Mouse (Mus musculus) adrenal gland, postnatal 14 days (tissue): ENCODE results near the gene Map3k7cl. TPM values are rescaled to one million over a fixed set of nuclear protein-coding genes. Genes with fewer than 3 reads are reported as not detected.

Experiments used
- DNase-seq: peaks from one replicate; pipeline ENCODE4 v3.0.0; 2021; ENCODE audit warnings: mixed read lengths
- total RNA-seq: library from RNA; stranded (reverse); gene quantifications from 2 replicates; pipeline ENCODE4 v1.2.3, GENCODE M21; 2021

Map3k7cl gene
- total RNA-seq, 1 experiment from 2014 or later: 1.2 TPM

DNA sequence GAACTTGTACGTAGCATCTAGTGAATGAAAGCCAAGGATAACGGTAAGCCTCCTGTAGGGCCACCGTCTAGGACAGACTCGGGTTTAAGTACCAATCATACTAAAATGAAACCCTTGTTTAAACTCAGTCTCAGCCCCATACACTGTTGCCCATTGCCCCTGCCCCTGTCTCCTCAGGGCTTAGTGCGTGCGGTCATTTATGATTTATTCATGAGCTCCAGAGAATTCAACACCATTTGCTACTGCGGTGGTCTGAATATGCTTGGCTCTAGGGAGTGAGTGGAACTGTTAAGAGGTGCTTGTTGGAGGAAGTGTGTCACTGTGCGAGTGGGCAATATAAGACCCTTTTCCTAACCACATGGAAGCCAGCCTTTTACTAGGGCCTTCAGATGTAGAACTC, 34.7 kb downstream of the Map3k7cl start:
- no peak for DNase-seq

DNA sequence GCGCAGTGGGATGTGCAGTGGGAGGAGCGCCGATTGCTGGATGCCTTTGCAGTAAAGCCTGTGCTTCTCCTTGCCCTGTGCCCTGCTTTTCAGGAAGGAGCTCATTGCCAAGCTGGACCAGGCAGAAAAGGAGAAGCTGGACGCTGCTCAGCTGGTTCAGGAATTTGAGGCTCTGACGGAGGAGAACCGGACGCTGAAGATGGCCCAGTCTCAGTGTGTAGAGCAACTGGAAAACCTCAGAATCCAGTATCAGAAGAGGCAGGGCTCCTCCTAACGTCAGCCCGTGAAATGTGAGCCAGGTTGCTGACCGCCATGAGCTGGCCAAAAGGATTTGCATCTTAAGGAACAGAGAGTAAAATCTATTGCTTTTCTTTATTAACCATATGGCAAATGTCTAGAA, 41.0 kb downstream of the Map3k7cl start:
- no peak for DNase-seq

DNA sequence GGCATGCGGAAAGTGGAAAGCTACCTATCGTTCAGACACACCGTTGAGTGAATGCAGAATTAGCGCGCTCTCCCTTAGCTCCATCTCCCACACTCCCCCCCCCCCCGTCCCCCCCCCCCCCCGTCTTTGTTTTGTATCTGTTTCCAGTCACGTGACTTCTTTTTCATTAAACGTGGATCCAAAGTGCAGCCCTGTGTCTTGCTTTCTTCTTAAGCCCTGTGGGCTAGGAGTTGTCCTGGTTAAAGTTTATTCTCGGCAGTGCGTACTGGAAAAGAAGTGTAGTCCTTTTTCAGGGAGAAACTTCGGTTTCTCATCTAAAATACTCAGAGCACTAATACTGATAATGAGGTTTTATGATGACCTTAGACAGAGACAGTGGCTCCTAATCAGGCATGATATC, 42.0 kb downstream of the Map3k7cl start:
- DNase-seq: no peak

DNA sequence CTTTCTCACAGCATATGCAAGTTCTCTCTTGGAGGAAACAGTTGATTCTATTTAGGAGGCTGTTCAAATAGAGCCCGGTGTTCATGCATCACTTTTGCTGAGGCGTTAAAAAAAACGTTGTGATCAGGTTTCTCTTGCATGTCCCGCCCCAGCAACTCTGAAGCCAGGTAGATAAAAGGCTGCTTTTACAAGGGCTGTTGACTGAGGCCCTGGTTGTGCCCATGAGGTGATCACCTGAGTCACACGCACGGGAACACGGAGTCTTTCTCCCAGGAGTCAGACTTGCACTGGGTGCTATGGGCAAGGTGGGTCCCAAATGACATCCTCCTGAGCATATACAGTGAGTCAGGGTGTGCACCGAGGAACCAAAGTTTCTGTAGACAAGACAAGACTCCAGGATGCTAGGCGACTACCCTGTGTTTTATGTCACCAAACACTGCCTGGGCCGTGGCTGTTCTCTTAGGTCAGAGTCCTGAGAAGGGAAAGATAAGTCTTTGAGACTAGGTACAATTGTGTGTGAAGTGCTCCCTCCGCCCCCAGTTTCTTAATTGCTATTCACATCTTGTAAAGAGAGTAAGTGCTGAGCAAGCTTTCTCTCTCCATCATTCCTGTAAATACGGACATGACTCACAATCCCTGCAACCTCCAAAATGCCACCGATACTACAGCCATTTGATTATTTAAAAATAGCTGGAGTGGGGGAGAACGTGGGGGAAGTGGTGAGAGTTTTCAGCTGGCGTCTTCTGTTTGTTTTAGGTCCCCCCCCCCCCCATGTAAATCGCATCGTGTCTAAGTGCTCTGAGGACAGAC, 49.8 kb downstream of the Map3k7cl start:
- no peak for DNase-seq

DNA sequence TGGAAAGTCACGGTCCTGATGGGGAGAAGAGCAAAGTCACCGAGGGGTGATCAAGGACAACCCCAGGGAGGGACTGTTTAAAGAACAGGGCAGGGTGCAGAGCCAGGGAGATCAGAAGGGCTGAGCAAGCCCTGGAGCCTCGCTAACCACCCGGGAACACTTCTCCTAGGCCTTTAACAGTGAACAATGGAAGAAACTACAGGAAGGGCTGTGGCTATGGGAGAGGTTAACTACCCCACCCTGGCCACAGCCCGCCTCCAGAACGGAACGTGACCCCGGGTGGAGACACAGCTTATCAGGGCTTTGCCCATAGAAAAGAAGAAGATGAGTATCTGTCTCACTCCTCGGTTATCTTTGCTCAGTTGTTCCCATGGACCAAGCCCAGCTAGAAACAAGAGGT, 50.9 kb downstream of the Map3k7cl start:
- no peak for DNase-seq

DNA sequence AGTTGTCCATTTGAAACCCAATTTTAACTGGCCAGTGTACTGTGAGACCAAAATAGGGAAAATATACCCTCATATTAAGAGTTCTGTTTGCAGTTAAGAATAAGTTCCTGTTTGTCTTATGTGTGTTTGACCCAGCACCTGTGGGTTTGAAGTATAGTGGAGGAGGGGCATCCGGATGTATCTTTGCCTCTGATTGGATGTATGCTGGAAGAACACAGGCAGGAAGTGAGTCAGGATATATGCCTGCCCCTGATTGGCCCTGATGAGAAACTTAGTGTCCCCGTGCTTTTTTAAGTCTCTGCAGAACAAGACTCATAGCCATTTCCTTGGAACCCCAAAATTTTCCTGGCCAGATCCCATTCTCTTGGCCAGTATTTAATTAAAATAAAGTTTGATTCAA, 51.8 kb downstream of the Map3k7cl start:
- DNase-seq: no peak

DNA sequence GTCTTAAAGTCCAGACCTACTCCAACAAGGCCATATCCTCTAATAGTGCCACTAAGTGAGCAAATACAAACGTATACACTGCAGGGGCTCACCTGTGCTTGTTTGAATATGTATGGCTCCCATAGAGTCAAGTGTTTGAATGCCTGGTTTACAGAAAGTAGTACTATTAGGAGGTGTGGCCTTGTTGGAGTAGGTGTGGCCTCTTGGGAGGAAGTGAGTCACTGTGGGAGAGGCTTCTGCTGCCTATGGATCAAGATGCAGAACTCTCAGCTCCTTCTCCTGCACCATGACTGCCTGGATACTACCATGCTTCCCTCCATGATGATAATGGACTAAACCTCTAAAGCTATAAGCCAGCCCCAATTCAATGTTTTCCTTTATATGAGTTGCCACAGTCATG, 54.3 kb downstream of the Map3k7cl start:
- no peak for DNase-seq

DNA sequence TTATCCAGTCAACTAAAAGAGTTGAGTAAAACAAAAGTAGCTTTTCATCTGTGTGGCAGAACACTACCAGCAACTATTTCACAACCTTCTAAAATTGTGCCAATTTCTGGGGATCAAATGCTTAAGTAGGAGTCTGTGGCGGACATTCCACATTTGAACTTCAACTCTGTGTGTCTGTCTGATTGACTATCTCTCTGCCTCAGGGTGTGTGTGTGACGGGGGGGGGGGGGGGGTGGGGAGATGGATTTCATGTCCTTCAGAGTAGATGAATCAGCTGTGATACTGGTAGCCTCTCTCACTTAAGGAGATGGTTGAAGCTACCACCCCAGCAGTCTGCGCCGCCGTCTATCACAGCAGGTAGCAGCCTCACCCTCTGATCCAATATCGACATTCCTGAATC, 54.8 kb downstream of the Map3k7cl start:
- no peak for DNase-seq

DNA sequence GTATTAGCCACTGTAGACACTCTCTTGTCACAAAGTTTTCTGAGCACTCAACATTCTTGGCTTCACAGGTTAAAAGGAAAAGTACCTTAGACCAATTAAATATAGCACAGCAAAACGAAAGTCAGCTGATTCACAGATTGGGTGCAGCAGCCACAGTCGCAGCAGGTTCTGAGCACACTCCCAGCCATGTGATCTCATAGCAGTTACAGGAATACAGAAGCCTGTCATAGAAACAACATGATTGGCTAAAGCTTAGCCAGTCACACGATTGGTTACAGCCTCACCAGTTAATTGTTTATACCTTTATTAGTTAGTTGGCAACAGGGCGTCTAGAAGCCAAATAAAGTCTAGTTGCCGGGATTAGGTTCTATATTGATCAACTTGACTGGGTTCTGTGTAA, 57.0 kb downstream of the Map3k7cl start:
- no peak for DNase-seq

DNA sequence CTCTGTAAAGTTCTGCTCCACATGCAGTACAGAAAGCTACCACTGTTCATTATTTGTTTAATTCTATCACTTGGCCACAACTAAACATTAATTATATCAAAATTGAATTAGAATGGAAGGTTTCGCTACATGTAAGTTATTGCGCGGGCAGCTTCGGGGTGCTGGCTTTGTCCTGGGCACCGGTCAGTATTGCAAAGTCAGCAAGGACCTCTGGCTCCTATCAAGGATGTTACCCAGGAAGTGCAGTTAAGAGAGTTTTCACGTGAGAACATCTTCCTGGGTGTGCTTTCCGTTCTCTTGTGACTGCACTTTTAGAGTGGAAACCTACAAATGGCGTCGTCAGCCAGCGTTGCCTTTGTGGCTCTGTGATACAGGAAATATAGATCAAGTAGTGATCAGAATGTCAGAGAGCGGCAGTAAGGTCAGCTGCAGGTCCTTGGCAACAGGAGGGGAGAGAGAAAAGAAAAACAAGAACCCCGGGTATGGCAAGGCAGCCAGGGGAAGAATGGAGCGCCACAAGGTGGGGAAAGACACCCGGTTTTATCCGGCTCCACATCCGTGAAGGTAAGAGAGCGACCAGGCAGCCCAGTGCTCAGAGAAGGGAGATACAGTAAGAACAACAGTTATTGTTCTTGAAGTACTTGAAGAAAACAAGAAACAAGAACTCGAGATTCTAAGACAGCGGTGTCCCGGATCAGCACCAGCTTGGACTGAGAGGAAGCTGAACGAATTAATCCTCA, 57.6 kb downstream of the Map3k7cl start:
- DNase-seq: peak; percentile 12

DNA sequence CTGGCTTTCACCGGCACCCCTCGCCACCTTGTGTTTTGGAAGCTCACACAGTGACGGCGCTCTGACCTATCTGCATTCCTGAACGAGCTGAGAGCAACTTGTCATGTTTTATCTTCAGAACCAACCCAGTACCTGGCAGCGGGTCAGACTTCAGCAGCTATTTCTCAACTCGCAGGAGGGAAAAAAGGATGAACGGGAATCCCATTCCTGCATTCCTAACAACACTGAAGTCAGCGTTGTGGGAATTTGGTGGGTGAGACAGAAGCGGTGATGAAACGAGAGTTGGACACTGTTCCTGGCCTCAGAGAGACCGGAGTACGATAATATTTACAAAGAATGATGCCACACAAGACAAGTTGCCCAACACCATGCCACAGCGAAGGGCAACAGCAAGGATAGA, 58.3 kb downstream of the Map3k7cl start:
- peak; percentile 72 for DNase-seq

DNA sequence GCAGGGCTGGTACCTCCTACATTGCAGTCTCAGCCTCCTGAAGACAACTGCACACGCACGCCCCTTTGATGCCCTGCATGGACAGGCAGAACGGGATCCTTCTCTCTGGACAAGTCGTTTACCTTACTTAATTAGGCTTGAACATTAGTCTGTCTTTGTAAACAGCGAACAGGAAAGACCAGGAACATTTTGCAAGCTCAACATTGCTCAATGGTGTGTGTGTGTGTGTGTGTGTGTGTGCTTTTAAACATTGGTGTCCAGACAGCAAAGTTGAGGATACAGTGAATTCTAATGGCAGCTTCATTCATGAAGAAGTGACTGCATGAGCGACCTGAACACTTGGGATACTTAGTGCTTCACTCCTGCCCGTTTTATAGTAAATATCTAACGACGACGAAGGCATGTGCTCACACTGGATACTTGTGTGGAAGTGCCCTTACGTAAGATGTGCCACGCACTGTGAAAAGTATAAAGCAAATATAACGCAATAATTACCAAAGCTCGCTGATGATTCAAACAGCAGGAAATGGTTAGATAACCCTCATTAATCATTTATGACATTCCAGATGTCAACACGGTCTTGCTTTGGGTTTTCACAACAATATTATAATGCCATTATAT, 59.2 kb downstream of the Map3k7cl start:
- no peak for DNase-seq

DNA sequence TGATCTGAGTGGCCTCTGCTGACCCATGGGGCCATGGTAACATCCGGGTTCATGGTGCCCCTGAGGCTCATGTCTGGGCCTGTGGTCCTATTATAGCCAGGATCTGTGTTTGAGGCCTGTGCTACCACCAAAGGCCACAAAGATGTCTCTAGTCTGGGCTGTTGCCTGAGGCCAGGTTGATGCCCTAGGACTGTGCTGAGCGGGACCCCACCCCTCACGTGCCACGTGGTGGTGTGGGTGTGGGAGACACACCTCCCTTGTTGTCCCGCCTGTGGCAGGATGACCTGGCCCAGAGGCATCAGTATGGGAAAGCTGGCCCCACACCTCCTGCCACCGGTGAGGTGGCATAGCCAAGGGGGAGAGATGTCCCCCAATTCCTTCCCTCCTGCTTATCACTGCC, 64.2 kb downstream of the Map3k7cl start:
- DNase-seq: no peak

DNA sequence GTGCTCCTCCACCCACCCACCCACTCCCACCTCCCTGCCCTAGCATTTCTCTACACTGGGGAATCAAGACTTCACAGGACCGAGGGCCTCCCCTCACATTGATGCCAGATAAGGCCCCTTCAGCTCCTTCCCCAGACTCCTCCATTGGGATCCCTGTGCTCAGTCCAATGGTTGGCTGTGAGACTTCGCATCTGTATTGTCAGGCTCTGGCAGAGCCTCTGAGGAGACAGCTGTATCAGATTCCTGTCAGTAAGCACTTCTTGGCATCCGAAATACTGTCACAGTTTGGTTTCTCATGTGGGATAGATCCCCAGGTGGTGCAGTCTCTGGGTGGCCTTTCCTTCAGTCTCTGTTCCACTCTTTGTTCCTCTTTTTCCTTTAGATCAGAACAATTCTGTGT, 68.1 kb downstream of the Map3k7cl start:
- DNase-seq: no peak

DNA sequence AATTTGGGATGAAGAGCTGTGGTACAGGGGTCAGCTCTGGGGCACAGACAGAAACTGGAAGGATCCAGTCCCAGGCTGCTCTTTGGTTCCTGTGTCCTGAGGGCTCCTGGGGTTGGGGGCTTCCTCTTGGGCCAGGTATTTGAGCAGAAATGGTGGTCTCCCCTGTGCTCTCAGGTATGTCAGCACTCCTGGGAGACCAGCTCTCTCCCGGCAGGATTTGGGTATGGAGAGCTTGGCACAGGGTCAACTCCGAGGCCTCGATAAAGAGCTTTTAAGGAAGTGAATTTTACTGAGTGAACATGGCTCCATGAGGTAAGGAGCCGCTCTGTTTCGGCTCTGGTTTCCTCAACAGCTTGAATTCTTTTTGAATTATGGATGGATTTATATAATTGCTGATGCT, 70.8 kb downstream of the Map3k7cl start:
- DNase-seq: no peak

DNA sequence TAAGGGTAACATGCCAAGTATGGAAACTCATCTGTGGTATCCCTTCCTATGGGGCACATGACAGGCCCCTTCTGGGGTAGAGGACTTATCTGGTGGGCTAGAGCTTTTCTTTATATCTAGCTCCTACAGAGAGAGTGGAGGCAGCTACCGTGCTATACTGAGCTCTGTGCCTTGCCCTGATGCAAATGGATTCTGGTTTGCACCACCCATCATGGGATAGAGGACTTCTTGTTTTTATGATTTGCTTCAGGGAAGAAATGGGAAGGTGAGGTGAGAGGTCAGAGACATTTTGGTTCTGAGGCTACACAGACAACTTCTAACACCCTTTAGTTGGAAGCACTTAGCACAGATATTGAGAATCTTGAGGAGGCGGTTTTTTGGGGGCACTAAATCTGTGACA, 71.8 kb downstream of the Map3k7cl start:
- DNase-seq: no peak

DNA sequence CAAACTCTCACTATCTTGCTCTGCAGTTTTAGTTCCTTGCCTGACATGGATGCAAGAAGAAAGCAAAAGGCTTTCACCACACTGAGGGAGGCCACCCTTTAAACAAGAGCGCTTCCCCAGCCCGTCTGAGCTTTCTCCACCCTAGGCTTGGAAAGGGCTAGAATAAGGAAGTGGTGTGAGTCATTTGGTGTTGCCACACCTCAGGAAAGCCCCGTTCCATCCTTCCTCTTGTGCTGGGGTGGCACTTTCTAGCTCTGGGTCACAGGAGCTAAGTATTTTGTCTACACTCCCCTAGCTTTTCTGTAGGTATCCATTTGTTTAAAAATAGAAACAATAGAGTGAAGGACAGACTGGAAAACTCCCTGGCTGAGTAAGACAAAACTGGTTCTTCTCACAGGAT, 72.2 kb downstream of the Map3k7cl start:
- peak; percentile 15 for DNase-seq

DNA sequence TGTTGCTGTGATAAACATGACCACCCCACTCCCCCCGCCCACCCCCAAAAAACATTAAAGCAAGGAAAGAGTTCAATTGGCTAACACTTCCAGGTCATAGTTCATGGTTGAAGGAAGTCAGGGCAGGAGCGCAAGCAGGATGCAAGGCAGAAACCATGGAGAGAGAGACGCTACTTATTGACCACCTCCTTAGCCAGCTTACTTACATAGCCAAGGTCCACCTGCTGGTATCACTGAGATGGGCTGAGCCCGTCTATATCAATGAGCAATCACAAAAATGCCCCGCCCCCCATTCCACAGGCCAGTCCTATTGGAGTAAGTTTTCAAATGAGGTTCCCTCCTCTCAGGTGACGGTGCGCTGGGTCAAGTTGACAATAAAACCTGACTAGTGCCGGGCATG, 72.7 kb downstream of the Map3k7cl start:
- DNase-seq: no peak

DNA sequence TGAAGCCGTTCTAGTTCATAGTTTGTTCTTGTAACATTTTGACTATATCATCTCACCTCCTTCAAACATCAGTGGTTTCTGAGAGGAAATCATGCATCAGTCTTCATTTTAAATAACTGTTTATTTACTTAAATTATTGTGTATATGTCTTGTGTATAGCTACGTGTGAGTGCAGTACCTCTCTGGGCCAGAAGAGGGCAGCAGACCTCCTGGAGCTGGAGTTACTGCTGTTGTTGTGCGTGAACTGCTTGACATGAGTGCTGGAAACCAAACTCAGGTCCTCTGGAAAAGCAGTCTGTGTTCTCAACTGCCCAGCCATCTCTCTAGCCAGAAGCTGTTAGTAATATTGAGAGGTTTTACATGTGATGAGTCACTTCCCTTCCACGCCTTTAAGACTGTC, 73.6 kb downstream of the Map3k7cl start:
- no peak for DNase-seq

DNA sequence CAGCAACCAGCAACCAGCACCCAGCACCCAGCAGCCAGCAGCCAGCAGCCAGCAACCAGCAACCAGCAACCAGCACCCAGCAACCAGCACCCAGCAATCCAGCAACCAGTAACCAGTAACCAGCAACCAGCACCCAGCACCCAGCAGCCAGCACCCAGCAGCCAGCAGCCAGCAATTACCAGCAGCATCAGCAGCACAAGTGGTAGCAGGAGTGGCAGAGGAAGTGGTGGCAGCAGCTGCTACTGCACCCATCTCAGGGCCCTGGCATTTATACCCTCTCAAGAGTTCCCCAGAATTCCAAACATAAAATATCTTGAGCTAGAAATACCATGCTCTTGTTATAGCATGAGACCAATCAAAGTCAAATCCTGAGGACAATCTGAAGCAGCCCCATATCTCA, 81.6 kb downstream of the Map3k7cl start:
- DNase-seq: no peak

DNA sequence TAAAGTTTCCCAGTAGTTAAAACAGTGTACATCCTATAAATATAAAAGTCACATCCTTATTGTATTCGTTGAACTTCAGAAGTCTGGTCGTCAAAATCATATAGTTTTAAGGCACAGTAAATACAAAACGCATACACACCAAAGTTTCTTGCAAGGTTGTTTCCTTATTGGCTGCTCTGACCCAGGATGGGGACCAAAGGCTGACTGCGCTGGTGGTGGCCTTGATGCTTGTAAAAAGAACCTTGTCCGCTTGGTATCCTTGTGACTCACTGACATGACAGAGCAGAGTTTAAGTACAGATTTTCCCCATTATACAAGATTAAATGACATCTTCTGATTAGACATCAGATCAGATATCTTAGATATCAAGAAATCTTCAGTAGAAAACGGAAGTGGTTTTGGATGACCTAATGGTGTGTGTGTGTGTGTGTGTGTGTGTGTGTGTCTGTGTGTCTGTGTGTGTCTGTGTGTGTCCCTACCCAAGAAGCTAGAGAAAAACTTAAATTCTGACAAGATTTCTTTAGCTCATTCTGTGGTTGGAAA, 82.2 kb downstream of the Map3k7cl start:
- DNase-seq: peak; percentile 75

DNA sequence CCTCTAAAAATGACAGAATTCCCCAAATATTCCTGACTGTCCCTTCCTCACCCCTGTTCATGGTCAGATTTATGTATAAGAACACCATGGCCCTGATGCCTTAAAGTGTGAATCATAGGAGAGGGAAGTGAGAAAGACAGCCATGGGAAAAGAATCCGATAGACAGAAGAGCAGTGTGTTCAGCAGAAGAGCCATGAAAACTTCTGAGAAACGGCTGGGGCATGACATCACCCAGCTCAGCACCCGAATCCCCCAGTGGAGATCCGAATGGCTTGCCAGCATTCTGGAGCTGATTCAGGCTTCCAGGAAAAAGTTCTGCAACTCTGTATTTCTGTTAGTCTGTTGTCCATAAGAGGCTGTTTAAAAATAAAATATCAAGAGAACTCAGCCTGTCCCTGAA, 82.7 kb downstream of the Map3k7cl start:
- DNase-seq: peak; percentile 70

DNA sequence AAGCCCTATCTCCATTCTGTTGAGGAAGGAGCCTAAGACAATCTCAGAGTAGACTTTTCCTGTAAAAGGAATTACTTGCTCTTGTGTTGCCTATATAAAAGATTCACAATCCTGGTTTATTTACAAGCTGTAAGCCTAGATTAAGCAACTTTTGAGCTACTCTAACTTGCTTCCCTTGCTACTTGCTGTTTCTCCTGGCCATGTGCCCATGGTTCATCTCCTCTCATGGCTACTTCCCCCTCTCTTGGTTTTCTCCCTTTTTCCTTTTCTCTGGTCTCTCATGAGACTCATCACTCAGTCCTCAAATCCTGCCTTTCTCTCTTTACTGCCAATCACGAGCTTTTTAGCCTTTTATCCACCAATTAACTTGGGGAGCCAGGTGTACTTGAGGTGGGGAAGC, 85.0 kb downstream of the Map3k7cl start:
- DNase-seq: no peak
